Mouse (Mus musculus) heart, postnatal 0 days (tissue): Measurements from ENCODE around the gene Ascl1.

Experiments used
- CTCF ChIP-seq: IDR thresholded peaks from 2 replicates; pipeline ENCODE4 v1.5.1; 2016; ENCODE audit warnings: antibody characterized with exemption, control low read depth, low read depth
- EP300 ChIP-seq: IDR thresholded peaks from 2 replicates; pipeline ENCODE4 v1.6.1; 2016; ENCODE audit warnings: antibody characterized with exemption, low read depth

DNA sequence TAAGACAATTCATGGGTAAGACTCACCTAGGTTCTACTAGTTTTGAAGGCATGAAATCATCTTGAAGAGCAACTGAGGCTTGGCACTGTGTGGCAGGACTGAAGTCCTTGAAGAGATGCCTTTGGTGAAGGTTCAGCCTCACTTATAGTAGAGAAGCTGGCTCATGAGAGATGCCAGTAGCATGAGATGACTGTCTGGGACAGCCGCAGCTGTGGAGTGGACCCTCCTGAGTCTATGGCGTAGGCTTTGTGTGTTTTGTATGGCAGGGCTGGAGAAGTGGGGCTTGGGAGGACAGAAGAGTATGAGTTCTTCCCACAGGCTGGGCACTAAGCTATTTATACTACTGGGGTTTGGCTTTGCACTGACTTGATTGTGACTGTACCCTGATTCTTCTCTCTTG is 3.6 kb upstream of the Ascl1 start:
- TF ChIP-seq CTCF (no peak), EP300 (no peak)
